Mouse (Mus musculus): ENCODE results near the gene Tex52. TPM values are rescaled to one million over a fixed set of nuclear protein-coding genes. Genes with fewer than 3 reads are reported as not detected.
A peak's percentile ranks its signal among the peaks of the same experiment; 100 is the strongest.

Gene Tex52
- total RNA-seq (2021): not detected
- long read RNA-seq, experiment 1: 0 reads
- long read RNA-seq, experiment 2: 0 reads

GRCm38 (mm10) chr6:128375192-128375591 lies at the start of gene Tex52, which contains the start of gene Gm44596:
TSS of gene Tex52 (plus strand) at chr6:128375456.
TSS of gene Gm44596 (plus strand) at chr6:128375503.
- no peak for DNase-seq
- intact Hi-C loops (cut with DNase I): loop anchor here (5.0 kb wide), 1 partner anchor 37 kb away; no protein-coding TSS in a partner anchor

- intact Hi-C loops (cut with DNase I): no loop called here
- peak in 1 of 2 experiments; percentile 60 for DNase-seq
These were observed 40.7 kb upstream of the Tex52 start for GRCm38 (mm10) chr6:128334397-128335124.

- intact Hi-C loops (cut with DNase I): no loop called here
- no peak for DNase-seq
These were observed 37.8 kb upstream of the Tex52 start for GRCm38 (mm10) chr6:128337467-128337866.

GRCm38 (mm10) chr6:128338876-128339275 lies 36.4 kb upstream of the Tex52 start:
- intact Hi-C loops (cut with DNase I): no loop called here
- no peak for DNase-seq

GRCm38 (mm10) chr6:128341956-128342723 lies 33.1 kb upstream of the Tex52 start:
- intact Hi-C loops (cut with DNase I): no loop called here

GRCm38 (mm10) chr6:128345623-128346022 lies 29.6 kb upstream of the Tex52 start:
- intact Hi-C loops (cut with DNase I): no loop called here
- DNase-seq: no peak

More at GRCm38 (mm10) chr6:128341956-128342723, 33.1 kb upstream of the Tex52 start:
- no peak for DNase-seq

GRCm38 (mm10) chr6:128346782-128347181 lies 28.5 kb upstream of the Tex52 start:
- no peak for DNase-seq
- intact Hi-C loops (cut with DNase I): no loop called here

- intact Hi-C loops (cut with DNase I): no loop called here
- no peak for DNase-seq
These were observed 25.5 kb upstream of the Tex52 start for GRCm38 (mm10) chr6:128349711-128350110.

GRCm38 (mm10) chr6:128354140-128354539 lies 21.1 kb upstream of the Tex52 start:
- DNase-seq: no peak
- intact Hi-C loops (cut with DNase I): no loop called here

- DNase-seq: peak in 1 of 2 experiments; percentile 11
- intact Hi-C loops (cut with DNase I): loop anchor here (5.0 kb wide), 1 partner anchor 123 kb away; no protein-coding TSS in a partner anchor
These were observed 20.0 kb upstream of the Tex52 start for GRCm38 (mm10) chr6:128355201-128355681.

GRCm38 (mm10) chr6:128355726-128356416 lies 19.4 kb upstream of the Tex52 start, which contains the start of gene Tulp3:
TSS of gene Tulp3 (minus strand) at chr6:128355851.
- DNase-seq: peak; percentile 91 to 96
- intact Hi-C loops (cut with DNase I): loop anchor here (5.0 kb wide), 1 partner anchor 124 kb away; no protein-coding TSS in a partner anchor

- intact Hi-C loops (cut with DNase I): loop anchor here (2.0 to 5.0 kb wide), 2 partner anchors 40 to 127 kb away; no protein-coding TSS in a partner anchor
- peak; percentile 36 to 67 for DNase-seq
These were observed 16.3 kb upstream of the Tex52 start for GRCm38 (mm10) chr6:128358999-128359398.

- intact Hi-C loops (cut with DNase I): no loop called here
- DNase-seq: no peak
These were observed 13.4 kb upstream of the Tex52 start for GRCm38 (mm10) chr6:128361901-128362300.

GRCm38 (mm10) chr6:128362381-128363006 lies 12.8 kb upstream of the Tex52 start, which contains the start of the genes Rhno1 and Foxm1:
TSS of gene Rhno1 (minus strand) at chr6:128362911.
TSS of gene Foxm1 (plus strand) at chr6:128362967.
- intact Hi-C loops (cut with DNase I): no loop called here
- DNase-seq: peak; percentile 78 to 80

GRCm38 (mm10) chr6:128363007-128363825 lies 12.0 kb upstream of the Tex52 start:
- DNase-seq: no peak
- intact Hi-C loops (cut with DNase I): no loop called here

- intact Hi-C loops (cut with DNase I): no loop called here
- no peak for DNase-seq
These were observed 10.5 kb upstream of the Tex52 start for GRCm38 (mm10) chr6:128364721-128365120.

- no peak for DNase-seq
- intact Hi-C loops (cut with DNase I): no loop called here
These were observed 8.8 kb upstream of the Tex52 start for GRCm38 (mm10) chr6:128366466-128366865.

- no peak for DNase-seq
- intact Hi-C loops (cut with DNase I): no loop called here
These were observed 5.2 kb upstream of the Tex52 start for GRCm38 (mm10) chr6:128370040-128370439.
